ENCODE assay signal across 25 mouse cellular contexts in genomic region chr2:17824176-17824575, GRCm38 (mm10).
A peak's percentile ranks its signal among the peaks of the same experiment; 100 is the strongest.
DNase-seq lines count a peak whose midpoint lies in the region; ATAC-seq and TF ChIP-seq lines count a peak whose summit lies in the region.
"Had no signal": no experiment of that assay in that cellular context is flagged by ENCODE, and none has a peak within 500 bp of the region (broad histone marks: within the 10 kb centered on the region; RNA-seq: fewer than 3 reads in every experiment).

No protein-coding gene starts in this region.

- no peak overlapping the region for H3K9ac ChIP-seq in forebrain, embryonic 16.5 days (replicated peaks; ENCODE audit: low read depth, low read length)
- H3K9ac ChIP-seq in lung, embryonic 14.5 days: no peak overlapping the region
- no peak overlapping the region for H3K9ac ChIP-seq in lung, embryonic 16.5 days (ENCODE audit: low read length)
- H3K9ac ChIP-seq: embryonic facial prominence, embryonic 12.5 days; forebrain, embryonic 12.5 days; forebrain, postnatal 0 days had no signal

- H3K27me3 ChIP-seq in forebrain, embryonic 10.5 days (ENCODE audit: poor library complexity, severe bottlenecking): 0 out of 2 replicates have a peak, but pooled peaks cover 9% of the 10 kb centered on the region
- H3K27me3 ChIP-seq in forebrain, embryonic 16.5 days (replicated peaks; ENCODE audit: control insufficient read depth, insufficient read depth, low read length): no peaks in the 10 kb centered on the region
- no peaks in the 10 kb centered on the region for H3K27me3 ChIP-seq in lung, embryonic 14.5 days (ENCODE audit: insufficient read depth, low read length)
- H3K27me3 ChIP-seq in lung, embryonic 16.5 days (ENCODE audit: control insufficient read depth, insufficient read depth, low read depth, low read length): no peaks in the 10 kb centered on the region
- H3K27me3 ChIP-seq: CH12.LX; embryonic facial prominence, embryonic 12.5 days; forebrain, embryonic 12.5 days; Patski had no signal

- H3K9me3 ChIP-seq in forebrain, embryonic 10.5 days: no peaks in the 10 kb centered on the region
- no peaks in the 10 kb centered on the region for H3K9me3 ChIP-seq in forebrain, embryonic 16.5 days (ENCODE audit: control insufficient read depth, low read length)
- H3K9me3 ChIP-seq in lung, embryonic 14.5 days (ENCODE audit: low read depth, low read length): no peaks in the 10 kb centered on the region; the same call in 1 of the 2 replicates
- no peaks in the 10 kb centered on the region for H3K9me3 ChIP-seq in lung, embryonic 16.5 days (ENCODE audit: control insufficient read depth, low read length)
- H3K9me3 ChIP-seq: embryonic facial prominence, embryonic 10.5 days; embryonic facial prominence, embryonic 12.5 days; forebrain, embryonic 12.5 days; G1E had no signal

- WGBS in forebrain, embryonic 10.5 days: 90% methylated on average over 5 of the region's 5 CpGs
- WGBS in forebrain, embryonic 16.5 days: 85% methylated on average over 5 of the region's 5 CpGs
- WGBS in lung, embryonic 14.5 days: 60% methylated on average over 5 of the region's 5 CpGs
- 61% methylated on average over 5 of the region's 5 CpGs for WGBS in lung, embryonic 16.5 days

- no peaks in the 10 kb centered on the region for H3K36me3 ChIP-seq in forebrain, embryonic 10.5 days (replicated peaks)
- H3K36me3 ChIP-seq in forebrain, embryonic 16.5 days (ENCODE audit: control insufficient read depth, insufficient read depth): no peaks in the 10 kb centered on the region
- no peaks in the 10 kb centered on the region for H3K36me3 ChIP-seq in lung, embryonic 14.5 days (ENCODE audit: insufficient read depth)
- no peaks in the 10 kb centered on the region for H3K36me3 ChIP-seq in lung, embryonic 16.5 days (ENCODE audit: control insufficient read depth, insufficient read depth, low read length)
- H3K36me3 ChIP-seq: embryonic facial prominence, embryonic 10.5 days; embryonic facial prominence, embryonic 12.5 days; forebrain, embryonic 12.5 days; G1E had no signal

- no peak overlapping the region for H3K4me2 ChIP-seq in forebrain, embryonic 16.5 days (ENCODE audit: low read length)
- no peak overlapping the region for H3K4me2 ChIP-seq in lung, embryonic 14.5 days
- no peak overlapping the region for H3K4me2 ChIP-seq in lung, embryonic 16.5 days (ENCODE audit: low read depth, low read length)
- H3K4me2 ChIP-seq: embryonic facial prominence, embryonic 12.5 days; forebrain, embryonic 12.5 days had no signal

- no peak overlapping the region for H3K27ac ChIP-seq in forebrain, embryonic 10.5 days
- H3K27ac ChIP-seq in forebrain, embryonic 16.5 days (ENCODE audit: low read length): no peak overlapping the region
- no peak overlapping the region for H3K27ac ChIP-seq in lung, embryonic 14.5 days (ENCODE audit: low read depth)
- no peak overlapping the region for H3K27ac ChIP-seq in lung, embryonic 16.5 days (ENCODE audit: low read length)
- H3K27ac ChIP-seq: embryonic facial prominence, embryonic 10.5 days; embryonic facial prominence, embryonic 12.5 days; forebrain, embryonic 12.5 days had no signal

- TF ChIP-seq CTCF in lung, embryonic 14.5 days (IDR thresholded peaks at IDR 0.05; ENCODE audit: low read depth): no peak

- ATAC-seq in forebrain, embryonic 16.5 days: no peak
- peak; percentile 52; the same call in 1 of the 2 replicates for ATAC-seq in lung, embryonic 14.5 days (ENCODE audit: insufficient read depth)
- ATAC-seq in lung, embryonic 16.5 days (ENCODE audit: low read depth): peak; percentile 71
- ATAC-seq: activated CD4-positive, CD25-positive, alpha-beta regulatory T cell, adult 4 months; CD4-positive, CD25-positive, alpha-beta regulatory T cell, adult 4 months; forebrain, embryonic 14.5 days; forebrain, postnatal 0 days; Patski had no signal

- peak; percentile 6 for DNase-seq in forebrain, embryonic 10.5 days (ENCODE audit: extremely low spot score, low spot score)
- DNase-seq in lung, embryonic 14.5 days: peak; percentile 34
- DNase-seq in lung, postnatal 36 days: no peak
- DNase-seq in lung, postnatal 10 days: no peak
- DNase-seq: adrenal gland, adult 8-10 months; adrenal gland, postnatal 14 days; adrenal gland, postnatal 36 days; B cell, adult 2 months; cerebellum, adult 11-12 months; cerebellum, adult 2 months; cerebellum, adult 9-10 months; cerebellum, postnatal 10 days; cerebellum, postnatal 25 days; forebrain, postnatal 0 days had no signal

- no peak overlapping the region for H3K4me3 ChIP-seq in forebrain, embryonic 10.5 days
- H3K4me3 ChIP-seq in forebrain, embryonic 16.5 days (replicated peaks; ENCODE audit: low read length): no peak overlapping the region
- no peak overlapping the region for H3K4me3 ChIP-seq in lung, embryonic 14.5 days (ENCODE audit: low read depth, low read length)
- no peak overlapping the region for H3K4me3 ChIP-seq in lung, embryonic 16.5 days (ENCODE audit: low read length)
- H3K4me3 ChIP-seq: embryonic facial prominence, embryonic 10.5 days; embryonic facial prominence, embryonic 12.5 days; forebrain, embryonic 12.5 days had no signal

- H3K4me1 ChIP-seq in forebrain, embryonic 10.5 days: peaks cover 9% of the 10 kb centered on the region
- no peaks in the 10 kb centered on the region for H3K4me1 ChIP-seq in forebrain, embryonic 16.5 days (replicated peaks; ENCODE audit: control insufficient read depth, insufficient read depth, low read length)
- H3K4me1 ChIP-seq in lung, embryonic 14.5 days (ENCODE audit: insufficient read depth): no peaks in the 10 kb centered on the region
- H3K4me1 ChIP-seq in lung, embryonic 16.5 days (replicated peaks; ENCODE audit: control insufficient read depth, insufficient read depth, low read length): 0 out of 2 replicates have a peak, but pooled peaks cover 2% of the 10 kb centered on the region
- H3K4me1 ChIP-seq: embryonic facial prominence, embryonic 10.5 days; embryonic facial prominence, embryonic 12.5 days; forebrain, embryonic 12.5 days had no signal

Comparison
In these comparisons a context has a peak if more than half of its experiments do, and no peak if none do; other contexts are left out.
1. DNase-seq: peak in forebrain, embryonic 10.5 days (single experiment) and lung, embryonic 14.5 days (single experiment); none in lung, postnatal 36 days (single experiment) and lung, postnatal 10 days (single experiment).